Mouse (Mus musculus) limb, embryonic 13.5 days (tissue): ENCODE results near the gene Cdk2ap2. TPM values are rescaled to one million over a fixed set of nuclear protein-coding genes. Genes with fewer than 3 reads are reported as not detected.

Experiments
- ATAC-seq: fragments of 200-750 bp; cut with Nextera tagmentation; 2 replicates; pipeline ENCODE4 v1.8.0; 2017; ENCODE audit warnings: low read depth, moderate number of reproducible peaks, moderate TSS enrichment; ENCODE audit not compliant: low FRiP score
- H3K27ac ChIP-seq: fragments of 300-500 bp; sonication (generic); 2 replicates; pipeline ENCODE4 v1.5.1; 2015; ENCODE audit warnings: inconsistent platforms, mild to moderate bottlenecking, moderate library complexity
- H3K27me3 ChIP-seq: fragments of 300-500 bp; sonication (generic); 2 replicates; pipeline ENCODE4 v1.6.1; 2015; ENCODE audit warnings: mild to moderate bottlenecking, inconsistent platforms
- H3K36me3 ChIP-seq: fragments of 300-500 bp; sonication (generic); 2 replicates; pipeline ENCODE4 v1.6.1; 2015; ENCODE audit warnings: inconsistent platforms, mild to moderate bottlenecking, moderate library complexity
- H3K4me1 ChIP-seq: fragments of 300-500 bp; sonication (generic); 2 replicates; pipeline ENCODE4 v1.6.1; 2015; ENCODE audit warnings: inconsistent platforms
- H3K4me2 ChIP-seq: fragments of 300-500 bp; sonication (generic); replicated peaks from 2 replicates; pipeline ENCODE4 v1.6.1; 2015; ENCODE audit warnings: inconsistent platforms, mild to moderate bottlenecking, moderate library complexity
- H3K4me3 ChIP-seq: fragments of 300-500 bp; sonication (generic); 2 replicates; pipeline ENCODE4 v1.5.1; 2015; ENCODE audit warnings: moderate library complexity, mild to moderate bottlenecking, inconsistent platforms
- H3K9ac ChIP-seq: fragments of 300-500 bp; sonication (generic); 2 replicates; pipeline ENCODE4 v1.6.1; 2015; ENCODE audit warnings: mild to moderate bottlenecking, inconsistent platforms
- H3K9me3 ChIP-seq: fragments of 300-500 bp; sonication (generic); 2 replicates; pipeline ENCODE4 v1.6.1; 2016; ENCODE audit warnings: inconsistent platforms
- WGBS: fragments of 180-500 bp; shearing (Covaris S2); methylation state at CpG from one replicate; pipeline ENCODE4 v1.1.7; 2015; 5-methylcytosine and 5-hydroxymethylcytosine counted together
- polyA plus RNA-seq: library from polyadenylated mRNA; unstranded; fragments of >200 nt; fragmentation: Nextera tagmentation; extraction: Ambion mirVana; gene quantifications from 2 replicates; pipeline ENCODE4 v1.2.1, GENCODE M21; 2015

Cdk2ap2 gene
- polyA plus RNA-seq, 1 experiment from 2014 or later, result 56.8 TPM

GRCm38 (mm10) chr19:4099837-4100717, 3.1 kb downstream of the Cdk2ap2 start, which contains the start of gene Pitpnm1:
Gene Pitpnm1, plus strand, starts transcription at chr19:4099998.
- Histone ChIP-seq H3K27ac (no peak within 1 kb of the TSS), H3K36me3 (no peaks in the 10 kb centered on the region), H3K27me3 (peaks cover 45% of the 10 kb centered on the region), H3K4me3 (peak within 1 kb of the TSS; percentile 49), H3K4me1 (peaks cover 49% of the 10 kb centered on the region), H3K9ac (peak within 1 kb of the TSS; percentile 66), H3K4me2 (peak within 1 kb of the TSS; percentile 95), H3K9me3 (no peaks in the 10 kb centered on the region)
- no peak for ATAC-seq
- WGBS, result under 1% methylated on average over 46 of the region's 53 CpGs

- peaks cover 49% of the 10 kb centered on the region for H3K4me1 ChIP-seq
- peaks cover 45% of the 10 kb centered on the region for H3K27me3 ChIP-seq
- peak overlapping the region; percentile 95 for H3K4me2 ChIP-seq
- H3K4me3 ChIP-seq, result peak overlapping the region; percentile 49
- H3K9ac ChIP-seq, result peak overlapping the region; percentile 66
- no peak for ATAC-seq
- H3K27ac ChIP-seq, result no peak overlapping the region
- under 1% methylated on average over 51 of the region's 52 CpGs for WGBS
- no peaks in the 10 kb centered on the region for H3K9me3 ChIP-seq
- H3K36me3 ChIP-seq, result no peaks in the 10 kb centered on the region; the same call in 1 of the 2 replicates
Observed at GRCm38 (mm10) chr19:4100718-4101261, 3.8 kb downstream of the Cdk2ap2 start.

- Histone ChIP-seq H3K9me3 (no peaks in the 10 kb centered on the region), H3K9ac (peak overlapping the region; percentile 66; the same call in 1 of the 2 replicates), H3K4me2 (peak overlapping the region; percentile 95), H3K4me3 (peak overlapping the region; percentile 49), H3K27ac (no peak overlapping the region), H3K36me3 (no peaks in the 10 kb centered on the region; the same call in 1 of the 2 replicates), H3K4me1 (peaks cover 42% of the 10 kb centered on the region), H3K27me3 (peaks cover 45% of the 10 kb centered on the region)
- 56% methylated on average over 6 of the region's 6 CpGs for WGBS
- ATAC-seq, result no peak
Observed at GRCm38 (mm10) chr19:4101466-4101865, 4.5 kb downstream of the Cdk2ap2 start.

- 87% methylated on average over 2 of the region's 2 CpGs for WGBS
- peaks cover 41% of the 10 kb centered on the region for H3K4me1 ChIP-seq
Observed at GRCm38 (mm10) chr19:4102049-4102448, 5.1 kb downstream of the Cdk2ap2 start.

GRCm38 (mm10) chr19:4102626-4103025, 5.6 kb downstream of the Cdk2ap2 start:
- no peaks in the 10 kb centered on the region for H3K9me3 ChIP-seq
- peaks cover 37% of the 10 kb centered on the region for H3K4me1 ChIP-seq
- H3K4me2 ChIP-seq, result no peak overlapping the region
- peaks cover 45% of the 10 kb centered on the region for H3K27me3 ChIP-seq
- H3K9ac ChIP-seq, result no peak overlapping the region
- no peak overlapping the region for H3K4me3 ChIP-seq
- H3K27ac ChIP-seq, result no peak overlapping the region
- WGBS, result 90% methylated on average over 12 of the region's 12 CpGs
- no peaks in the 10 kb centered on the region; the same call in 1 of the 2 replicates for H3K36me3 ChIP-seq
- ATAC-seq, result no peak

More at GRCm38 (mm10) chr19:4102049-4102448, 5.1 kb downstream of the Cdk2ap2 start:
- no peak for ATAC-seq
- Histone ChIP-seq H3K27me3 (peaks cover 45% of the 10 kb centered on the region), H3K36me3 (no peaks in the 10 kb centered on the region; the same call in 1 of the 2 replicates), H3K9ac (no peak overlapping the region), H3K27ac (no peak overlapping the region), H3K4me2 (no peak overlapping the region), H3K9me3 (no peaks in the 10 kb centered on the region), H3K4me3 (no peak overlapping the region)

GRCm38 (mm10) chr19:4103294-4103693, 6.3 kb downstream of the Cdk2ap2 start:
- no peak overlapping the region for H3K27ac ChIP-seq
- H3K36me3 ChIP-seq, result no peaks in the 10 kb centered on the region; the same call in 1 of the 2 replicates
- H3K9ac ChIP-seq, result no peak overlapping the region
- no peaks in the 10 kb centered on the region for H3K9me3 ChIP-seq
- no peak overlapping the region for H3K4me2 ChIP-seq
- WGBS, result 92% methylated on average over 18 of the region's 18 CpGs
- peaks cover 45% of the 10 kb centered on the region for H3K27me3 ChIP-seq
- H3K4me1 ChIP-seq, result peaks cover 32% of the 10 kb centered on the region
- ATAC-seq, result no peak
- H3K4me3 ChIP-seq, result no peak overlapping the region

GRCm38 (mm10) chr19:4103792-4104191, 6.8 kb downstream of the Cdk2ap2 start:
- Histone ChIP-seq H3K9ac (no peak overlapping the region), H3K27ac (no peak overlapping the region), H3K4me2 (no peak overlapping the region), H3K4me3 (no peak overlapping the region), H3K27me3 (peaks cover 45% of the 10 kb centered on the region), H3K9me3 (no peaks in the 10 kb centered on the region), H3K36me3 (no peaks in the 10 kb centered on the region; the same call in 1 of the 2 replicates), H3K4me1 (peaks cover 28% of the 10 kb centered on the region)
- ATAC-seq, result no peak
- 80% methylated on average over 3 of the region's 3 CpGs for WGBS

- H3K27ac ChIP-seq, result no peak overlapping the region
- no peak overlapping the region for H3K9ac ChIP-seq
- peaks cover 38% of the 10 kb centered on the region for H3K27me3 ChIP-seq
- H3K9me3 ChIP-seq, result no peaks in the 10 kb centered on the region
- H3K36me3 ChIP-seq, result no peaks in the 10 kb centered on the region; the same call in 1 of the 2 replicates
- 90% methylated on average over 16 of the region's 16 CpGs for WGBS
- no peak for ATAC-seq
- H3K4me1 ChIP-seq, result peaks cover 20% of the 10 kb centered on the region
- H3K4me2 ChIP-seq, result no peak overlapping the region
- no peak overlapping the region for H3K4me3 ChIP-seq
Observed at GRCm38 (mm10) chr19:4104675-4105194, 7.8 kb downstream of the Cdk2ap2 start.

- no peak overlapping the region for H3K4me2 ChIP-seq
- peaks cover 3% of the 10 kb centered on the region; the same call in 1 of the 2 replicates for H3K36me3 ChIP-seq
- no peak overlapping the region for H3K9ac ChIP-seq
- no peak overlapping the region for H3K4me3 ChIP-seq
- H3K9me3 ChIP-seq, result no peaks in the 10 kb centered on the region
- no peak overlapping the region for H3K27ac ChIP-seq
- 89% methylated on average over 14 of the region's 14 CpGs for WGBS
- H3K4me1 ChIP-seq, result peaks cover under 1% of the 10 kb centered on the region; the same call in 1 of the 2 replicates
- peaks cover 19% of the 10 kb centered on the region for H3K27me3 ChIP-seq
- no peak for ATAC-seq
Observed at GRCm38 (mm10) chr19:4106654-4107053, 9.7 kb downstream of the Cdk2ap2 start.

GRCm38 (mm10) chr19:4108535-4108934, 11.6 kb downstream of the Cdk2ap2 start:
- Histone ChIP-seq H3K27ac (no peak overlapping the region), H3K27me3 (peaks cover under 1% of the 10 kb centered on the region; the same call in 1 of the 2 replicates), H3K4me1 (peaks cover 6% of the 10 kb centered on the region), H3K4me2 (no peak overlapping the region), H3K36me3 (peaks cover 22% of the 10 kb centered on the region), H3K9ac (no peak overlapping the region), H3K9me3 (no peaks in the 10 kb centered on the region), H3K4me3 (no peak overlapping the region)
- ATAC-seq, result no peak
- WGBS, result 84% methylated on average over 9 of the region's 9 CpGs

- no peak overlapping the region; the same call in 1 of the 2 replicates for H3K27ac ChIP-seq
- H3K4me1 ChIP-seq, result peaks cover 20% of the 10 kb centered on the region
- H3K27me3 ChIP-seq, result no peaks in the 10 kb centered on the region
- no peak for ATAC-seq
- H3K4me3 ChIP-seq, result no peak overlapping the region
- no peak overlapping the region for H3K9ac ChIP-seq
- 96% methylated on average over 26 of the region's 26 CpGs for WGBS
- H3K36me3 ChIP-seq, result peaks cover 60% of the 10 kb centered on the region
- no peak overlapping the region for H3K4me2 ChIP-seq
- H3K9me3 ChIP-seq, result no peaks in the 10 kb centered on the region
Observed at GRCm38 (mm10) chr19:4112063-4112960, 15.3 kb downstream of the Cdk2ap2 start.
